Mouse (Mus musculus) heart, postnatal 10 days (tissue): ENCODE results near the gene Gm6657. TPM values are rescaled to one million over a fixed set of nuclear protein-coding genes. Genes with fewer than 3 reads are reported as not detected.
A peak's percentile ranks its signal among the peaks of the same experiment; 100 is the strongest.

Experiments used
- DNase-seq, 2 experiments: peaks; one replicate each; pipeline ENCODE4 v3.0.0; 2021
- intact Hi-C: fragments of 180-260 bp; cut with DNase I; formaldehyde crosslinking; loops from one replicate; pipeline ENCODE4 v1.15.1; 2025
- total RNA-seq, 2 experiments: library from RNA; stranded (reverse); gene quantifications; 2 replicates each; pipeline ENCODE4 v1.2.3; 2021

The Gm6657 gene
- total RNA-seq = not detected

GRCm38 (mm10) chr12:78193942-78194341, at the start of gene Gm6657:
TSS of gene Gm6657 (plus strand) at chr12:78194242.
- DNase-seq = no peak
- intact Hi-C loops = no loop called here

GRCm38 (mm10) chr12:78153308-78154002, 40.6 kb upstream of the Gm6657 start:
- intact Hi-C loops = no loop called here
- DNase-seq = no peak

GRCm38 (mm10) chr12:78170178-78170577, 23.9 kb upstream of the Gm6657 start:
- intact Hi-C loops = no loop called here
- DNase-seq = no peak

- no peak for DNase-seq
- intact Hi-C loops = no loop called here
Observed at GRCm38 (mm10) chr12:78173945-78174344, 20.1 kb upstream of the Gm6657 start.

- DNase-seq = no peak
- intact Hi-C loops = no loop called here
Observed at GRCm38 (mm10) chr12:78174671-78175070, 19.4 kb upstream of the Gm6657 start.

GRCm38 (mm10) chr12:78181452-78181851, 12.6 kb upstream of the Gm6657 start:
- no peak for DNase-seq
- intact Hi-C loops = no loop called here

GRCm38 (mm10) chr12:78195368-78195767, 1.3 kb downstream of the Gm6657 start:
- no peak for DNase-seq
- intact Hi-C loops = no loop called here

GRCm38 (mm10) chr12:78203646-78204045, 9.6 kb downstream of the Gm6657 start:
- intact Hi-C loops = loop anchor here (10.0 kb wide), 2 partner anchors 631 to 891 kb away; no protein-coding TSS in a partner anchor
- DNase-seq = no peak

GRCm38 (mm10) chr12:78205915-78206570, 12.0 kb downstream of the Gm6657 start:
- intact Hi-C loops = loop anchor here (5.0 to 10.0 kb wide), 5 partner anchors 121 to 889 kb away; no protein-coding TSS in a partner anchor
- peak; percentile 48 to 69 for DNase-seq

- intact Hi-C loops = loop anchor here (5.0 to 10.0 kb wide), 5 partner anchors 121 to 888 kb away; no protein-coding TSS in a partner anchor
- DNase-seq = no peak
Observed at GRCm38 (mm10) chr12:78206571-78206960, 12.5 kb downstream of the Gm6657 start.

- intact Hi-C loops = loop anchor here (5.0 to 10.0 kb wide), 5 partner anchors 117 to 885 kb away; no protein-coding TSS in a partner anchor
- no peak for DNase-seq
Observed at GRCm38 (mm10) chr12:78209856-78210255, 15.8 kb downstream of the Gm6657 start.

GRCm38 (mm10) chr12:78215490-78215889, 21.4 kb downstream of the Gm6657 start:
- DNase-seq = no peak
- intact Hi-C loops = no loop called here

- intact Hi-C loops = no loop called here
- no peak for DNase-seq
Observed at GRCm38 (mm10) chr12:78219191-78219825, 25.3 kb downstream of the Gm6657 start.

- intact Hi-C loops = loop anchor here (5.0 to 10.0 kb wide), 2 partner anchors 521 to 639 kb away; partner anchors contain the start of genes Atp6v1d, Eif2s1 and Mpp5
- peak; percentile 90 to 91 for DNase-seq
Observed at GRCm38 (mm10) chr12:78225707-78226518, 31.9 kb downstream of the Gm6657 start, which contains the start of gene Gphn. TSS of gene Gphn (plus strand) at chr12:78226379.

- intact Hi-C loops = loop anchor here (5.0 to 10.0 kb wide), 2 partner anchors 521 to 638 kb away; partner anchors contain the start of genes Atp6v1d, Eif2s1 and Mpp5
- DNase-seq = peak in 1 of 2 experiments; percentile 89
Observed at GRCm38 (mm10) chr12:78226519-78226875, 32.5 kb downstream of the Gm6657 start.

- peak; percentile 56 to 59 for DNase-seq
- intact Hi-C loops = loop anchor here (5.0 to 10.0 kb wide), 2 partner anchors 520 to 638 kb away; partner anchors contain the start of genes Atp6v1d, Eif2s1 and Mpp5
Observed at GRCm38 (mm10) chr12:78227021-78227932, 33.2 kb downstream of the Gm6657 start.

GRCm38 (mm10) chr12:78228139-78228538, 34.1 kb downstream of the Gm6657 start:
- intact Hi-C loops = loop anchor here (5.0 to 10.0 kb wide), 2 partner anchors 519 to 637 kb away; partner anchors contain the start of genes Atp6v1d, Eif2s1 and Mpp5

GRCm38 (mm10) chr12:78232560-78232959, 38.5 kb downstream of the Gm6657 start:
- no peak for DNase-seq
- intact Hi-C loops = no loop called here

More at GRCm38 (mm10) chr12:78228139-78228538, 34.1 kb downstream of the Gm6657 start:
- DNase-seq = no peak

- intact Hi-C loops = no loop called here
- DNase-seq = no peak
Observed at GRCm38 (mm10) chr12:78248366-78248765, 54.3 kb downstream of the Gm6657 start.
